24 mouse cellular contexts compared by ENCODE assay signal in genomic region chr5:109860402-109860801, GRCm38 (mm10).
"Had no signal": no experiment of that assay in that cellular context is flagged by ENCODE, and none has a peak within 500 bp of the region (broad histone marks: within the 10 kb centered on the region; RNA-seq: fewer than 3 reads in every experiment).

No protein-coding gene starts in this region.

- H3K9me3 ChIP-seq: hindbrain, embryonic 10.5 days; hindbrain, embryonic 12.5 days; intestine, embryonic 15.5 days; kidney, embryonic 15.5 days; limb, embryonic 10.5 days; limb, embryonic 12.5 days; liver, embryonic 13.5 days; liver, embryonic 15.5 days had no signal

- DNase-seq: gastrocnemius, postnatal 14 days; gastrocnemius, postnatal 36 days; heart, adult 11 months; heart, adult 2 months; heart, postnatal 10 days; heart, postnatal 4 days; kidney, adult 2 months; kidney, adult 9 months; kidney, postnatal 14 days; kidney, postnatal 36 days; layer of hippocampus, adult 9-11 months; liver; liver, embryonic 13.5 days; liver, postnatal 0 days had no signal

- H3K4me3 ChIP-seq: heart, adult 2 months; hindbrain, embryonic 10.5 days; hindbrain, embryonic 12.5 days; intestine, embryonic 15.5 days; kidney, embryonic 15.5 days; left cerebral cortex, adult 2 months; limb, embryonic 10.5 days; limb, embryonic 12.5 days; liver, embryonic 13.5 days; liver, embryonic 15.5 days had no signal

- H3K27ac ChIP-seq: heart, adult 2 months; hindbrain, embryonic 10.5 days; hindbrain, embryonic 12.5 days; hindbrain, embryonic 14.5 days; intestine, embryonic 15.5 days; kidney, embryonic 15.5 days; kidney, postnatal 0 days; left cerebral cortex, adult 2 months; limb, embryonic 10.5 days; limb, embryonic 12.5 days; liver, embryonic 13.5 days; liver, embryonic 15.5 days had no signal

- H3K36me3 ChIP-seq: hindbrain, embryonic 10.5 days; hindbrain, embryonic 12.5 days; intestine, embryonic 15.5 days; kidney, embryonic 15.5 days; limb, embryonic 10.5 days; limb, embryonic 12.5 days; liver, embryonic 13.5 days; liver, embryonic 15.5 days had no signal

- H3K4me1 ChIP-seq: hindbrain, embryonic 10.5 days; hindbrain, embryonic 12.5 days; intestine, embryonic 15.5 days; kidney, embryonic 15.5 days; limb, embryonic 10.5 days; limb, embryonic 12.5 days; liver, embryonic 13.5 days; liver, embryonic 15.5 days had no signal

- H3K27me3 ChIP-seq: hindbrain, embryonic 12.5 days; intestine, embryonic 15.5 days; kidney, embryonic 15.5 days; limb, embryonic 12.5 days; liver, embryonic 13.5 days; liver, embryonic 15.5 days had no signal

- H3K9ac ChIP-seq: hindbrain, embryonic 12.5 days; hindbrain, embryonic 14.5 days; intestine, embryonic 15.5 days; kidney, embryonic 15.5 days; limb, embryonic 12.5 days; liver, embryonic 13.5 days; liver, embryonic 15.5 days; liver, postnatal 0 days had no signal
